Mouse (Mus musculus) embryonic facial prominence, embryonic 14.5 days (tissue): ENCODE measurements at regions not wholly inside any gene's neighbourhood (a gene's known extent, or its start where the extent isn't known, plus 50 kb on each side); places are given as distances from the start of the nearest gene placed in this dataset.

Experiments used
- ATAC-seq: fragments of 200-750 bp; cut with Nextera tagmentation; 2 replicates; pipeline ENCODE4 v1.8.0; 2017; ENCODE audit warnings: low read depth, moderate number of reproducible peaks, moderate TSS enrichment
- DNase-seq: peaks from one replicate; pipeline ENCODE4 v3.0.0-alpha.2; 2015; ENCODE audit warnings: low spot score
- H3K27ac ChIP-seq: fragments of 300-500 bp; sonication (generic); replicated peaks from 2 replicates; pipeline ENCODE4 v1.5.1; 2014; ENCODE audit warnings: low read depth, mild to moderate bottlenecking, low read length, moderate library complexity
- H3K27me3 ChIP-seq: fragments of 300-500 bp; sonication (generic); replicated peaks from 2 replicates; pipeline ENCODE4 v1.6.1; 2014; ENCODE audit warnings: low read length; ENCODE audit not compliant: control insufficient read depth, insufficient read depth
- H3K36me3 ChIP-seq: fragments of 300-500 bp; sonication (generic); 2 replicates; pipeline ENCODE4 v1.6.1; 2014; ENCODE audit warnings: low read length, mixed read lengths; ENCODE audit not compliant: control insufficient read depth, insufficient read depth
- H3K4me1 ChIP-seq: fragments of 300-500 bp; sonication (generic); 2 replicates; pipeline ENCODE4 v1.6.1; 2014; ENCODE audit warnings: antibody characterized with exemption, low read length; ENCODE audit not compliant: control insufficient read depth, insufficient read depth
- H3K4me2 ChIP-seq: fragments of 300-500 bp; sonication (generic); 2 replicates; pipeline ENCODE4 v1.6.1; 2014; ENCODE audit warnings: low read depth, mild to moderate bottlenecking, low read length, moderate library complexity, mixed read lengths
- H3K4me3 ChIP-seq: fragments of 300-500 bp; sonication (generic); 2 replicates; pipeline ENCODE4 v1.5.1; 2014; ENCODE audit warnings: low read depth, mild to moderate bottlenecking, low read length
- H3K9ac ChIP-seq: fragments of 300-500 bp; sonication (generic); 2 replicates; pipeline ENCODE4 v1.6.1; 2014; ENCODE audit warnings: low read depth, mild to moderate bottlenecking, low read length, moderate library complexity, mixed read lengths
- H3K9me3 ChIP-seq: fragments of 300-500 bp; sonication (generic); 2 replicates; pipeline ENCODE4 v1.6.1; 2016; ENCODE audit warnings: low read length; ENCODE audit not compliant: control insufficient read depth
- WGBS: fragments of 180-500 bp; shearing (Covaris S2); extraction: QIAGEN DNeasy Blood & Tissue Kit; methylation state at CpG from one replicate; pipeline ENCODE4 v1.1.7; 2014; 5-methylcytosine and 5-hydroxymethylcytosine counted together

- no peak overlapping the region for H3K4me3 ChIP-seq
- no peaks in the 10 kb centered on the region for H3K9me3 ChIP-seq
- H3K27ac ChIP-seq = no peak overlapping the region
- H3K4me1 ChIP-seq = no peaks in the 10 kb centered on the region
- no peaks in the 10 kb centered on the region for H3K36me3 ChIP-seq
- H3K4me2 ChIP-seq = no peak overlapping the region
- ATAC-seq (no peak), DNase-seq (no peak)
- no peaks in the 10 kb centered on the region for H3K27me3 ChIP-seq
- 90% methylated on average over 12 of the region's 12 CpGs for WGBS
- no peak overlapping the region for H3K9ac ChIP-seq
Observed at GRCm38 (mm10) chr2:178878436-178878835, 448.1 kb downstream of the Cdh26 start.

- 49% methylated on average over 5 of the region's 5 CpGs for WGBS
- no peak for DNase-seq
- no peak for ATAC-seq
- H3K27ac ChIP-seq = no peak overlapping the region
- H3K9me3 ChIP-seq = no peaks in the 10 kb centered on the region
- no peaks in the 10 kb centered on the region for H3K36me3 ChIP-seq
- H3K4me1 ChIP-seq = no peaks in the 10 kb centered on the region
- no peak overlapping the region for H3K4me2 ChIP-seq
- H3K27me3 ChIP-seq = no peaks in the 10 kb centered on the region
- H3K4me3 ChIP-seq = no peak overlapping the region
- no peak overlapping the region for H3K9ac ChIP-seq
Observed at GRCm38 (mm10) chr2:178885686-178886085, 455.4 kb downstream of the Cdh26 start.

- Histone ChIP-seq H3K27ac (no peak overlapping the region), H3K4me3 (no peak overlapping the region), H3K27me3 (no peaks in the 10 kb centered on the region), H3K4me1 (no peaks in the 10 kb centered on the region), H3K4me2 (no peak overlapping the region), H3K36me3 (no peaks in the 10 kb centered on the region), H3K9ac (no peak overlapping the region), H3K9me3 (no peaks in the 10 kb centered on the region)
- ATAC-seq (peak; percentile 50), DNase-seq (peak; percentile 59)
- 69% methylated on average over 6 of the region's 6 CpGs for WGBS
Observed at GRCm38 (mm10) chr2:178888704-178889103, 458.4 kb downstream of the Cdh26 start.

- no peak overlapping the region for H3K27ac ChIP-seq
- H3K9ac ChIP-seq = no peak overlapping the region
- H3K36me3 ChIP-seq = no peaks in the 10 kb centered on the region
- no peak for DNase-seq
- 82% methylated on average over 5 of the region's 5 CpGs for WGBS
- ATAC-seq = no peak
- H3K4me1 ChIP-seq = no peaks in the 10 kb centered on the region
- H3K9me3 ChIP-seq = no peaks in the 10 kb centered on the region
- H3K27me3 ChIP-seq = no peaks in the 10 kb centered on the region
- no peak overlapping the region for H3K4me2 ChIP-seq
- H3K4me3 ChIP-seq = no peak overlapping the region
Observed at GRCm38 (mm10) chr2:178902397-178902796, 472.1 kb downstream of the Cdh26 start.

GRCm38 (mm10) chr2:178909325-178909724 is 479.0 kb downstream of the Cdh26 start:
- Histone ChIP-seq H3K27me3 (no peaks in the 10 kb centered on the region), H3K9ac (no peak overlapping the region), H3K4me1 (no peaks in the 10 kb centered on the region), H3K36me3 (no peaks in the 10 kb centered on the region), H3K4me2 (no peak overlapping the region), H3K9me3 (no peaks in the 10 kb centered on the region), H3K27ac (no peak overlapping the region), H3K4me3 (no peak overlapping the region)
- DNase-seq = peak; percentile 79
- no peak for ATAC-seq
- WGBS = 64% methylated on average over 7 of the region's 7 CpGs

GRCm38 (mm10) chr2:178911646-178912045 is 481.3 kb downstream of the Cdh26 start:
- Histone ChIP-seq H3K27ac (no peak overlapping the region), H3K4me1 (no peaks in the 10 kb centered on the region), H3K36me3 (no peaks in the 10 kb centered on the region), H3K4me3 (no peak overlapping the region), H3K9me3 (no peaks in the 10 kb centered on the region), H3K27me3 (no peaks in the 10 kb centered on the region), H3K4me2 (no peak overlapping the region), H3K9ac (no peak overlapping the region)
- WGBS = 55% methylated on average over 3 of the region's 3 CpGs
- DNase-seq = peak; percentile 77
- ATAC-seq = peak; percentile 87

GRCm38 (mm10) chr2:178916316-178917033 is 486.1 kb downstream of the Cdh26 start:
- Histone ChIP-seq H3K9ac (no peak overlapping the region), H3K27ac (no peak overlapping the region), H3K4me1 (no peaks in the 10 kb centered on the region), H3K4me3 (no peak overlapping the region), H3K4me2 (no peak overlapping the region), H3K9me3 (no peaks in the 10 kb centered on the region), H3K36me3 (no peaks in the 10 kb centered on the region), H3K27me3 (no peaks in the 10 kb centered on the region)
- 80% methylated on average over 6 of the region's 6 CpGs for WGBS
- DNase-seq (peak; percentile 26), ATAC-seq (no peak)

GRCm38 (mm10) chr2:178924456-178925115 is 494.3 kb downstream of the Cdh26 start:
- no peak overlapping the region for H3K27ac ChIP-seq
- no peaks in the 10 kb centered on the region for H3K9me3 ChIP-seq
- no peak overlapping the region for H3K9ac ChIP-seq
- ATAC-seq (no peak), DNase-seq (peak; percentile 36)
- H3K4me1 ChIP-seq = no peaks in the 10 kb centered on the region
- H3K4me2 ChIP-seq = no peak overlapping the region
- no peaks in the 10 kb centered on the region for H3K36me3 ChIP-seq
- H3K27me3 ChIP-seq = no peaks in the 10 kb centered on the region
- WGBS = 58% methylated on average over 4 of the region's 4 CpGs
- no peak overlapping the region for H3K4me3 ChIP-seq
